Mouse (Mus musculus) adipose tissue, adult 10 weeks (tissue): Measurements from ENCODE around the gene Smim27. TPM values are rescaled to one million over a fixed set of nuclear protein-coding genes. Genes with fewer than 3 reads are reported as not detected.

Experiments used
- polyA plus RNA-seq: library from polyadenylated mRNA; stranded (reverse); fragments of 350-450 nt; fragmentation: Illumina TruSeq; extraction: RNeasy Lipid Tissue Mini Kit (QIAGEN cat#74804); gene quantifications from one replicate; pipeline ENCODE4 v1.2.3, GENCODE M21; 2014; ENCODE audit warnings: low read depth, low replicate concordance

The Smim27 gene
- polyA plus RNA-seq = 17.5 TPM

DNA sequence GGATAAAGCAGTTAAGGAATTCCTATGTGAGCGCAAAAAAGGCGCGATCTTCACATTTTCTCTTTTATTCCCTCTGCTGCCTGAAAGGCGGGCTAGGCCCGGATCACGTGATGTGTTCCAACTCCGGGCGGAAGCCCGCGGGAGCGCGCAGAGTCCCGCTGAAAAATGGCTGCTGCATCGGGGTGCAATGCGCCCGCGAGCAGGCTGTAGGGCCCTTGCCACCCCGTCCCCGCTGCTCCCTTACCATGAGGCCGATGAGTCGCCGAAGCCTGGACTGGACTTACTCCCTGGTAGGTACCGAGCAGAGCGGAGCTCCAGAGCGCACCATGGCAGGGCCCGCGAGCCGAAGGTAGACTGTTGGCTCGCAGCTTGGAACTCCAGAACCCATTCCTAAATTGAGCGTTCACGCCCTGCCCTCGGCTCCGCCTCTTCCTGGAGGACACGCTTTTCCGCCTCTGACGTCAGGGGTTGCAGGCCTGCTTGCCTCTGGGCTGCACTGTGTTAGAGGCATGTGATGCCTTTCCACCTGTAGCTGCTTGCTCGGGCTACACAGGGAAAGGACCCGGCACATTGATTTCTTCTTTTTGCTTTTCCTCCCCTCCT is at the start of gene Smim27, which contains the start of gene Topors:
Smim27 (plus strand) TSS at position 150 of the 603 bp plus-strand sequence.
Topors (minus strand) TSS at position 421 of the 603 bp plus-strand sequence.

DNA sequence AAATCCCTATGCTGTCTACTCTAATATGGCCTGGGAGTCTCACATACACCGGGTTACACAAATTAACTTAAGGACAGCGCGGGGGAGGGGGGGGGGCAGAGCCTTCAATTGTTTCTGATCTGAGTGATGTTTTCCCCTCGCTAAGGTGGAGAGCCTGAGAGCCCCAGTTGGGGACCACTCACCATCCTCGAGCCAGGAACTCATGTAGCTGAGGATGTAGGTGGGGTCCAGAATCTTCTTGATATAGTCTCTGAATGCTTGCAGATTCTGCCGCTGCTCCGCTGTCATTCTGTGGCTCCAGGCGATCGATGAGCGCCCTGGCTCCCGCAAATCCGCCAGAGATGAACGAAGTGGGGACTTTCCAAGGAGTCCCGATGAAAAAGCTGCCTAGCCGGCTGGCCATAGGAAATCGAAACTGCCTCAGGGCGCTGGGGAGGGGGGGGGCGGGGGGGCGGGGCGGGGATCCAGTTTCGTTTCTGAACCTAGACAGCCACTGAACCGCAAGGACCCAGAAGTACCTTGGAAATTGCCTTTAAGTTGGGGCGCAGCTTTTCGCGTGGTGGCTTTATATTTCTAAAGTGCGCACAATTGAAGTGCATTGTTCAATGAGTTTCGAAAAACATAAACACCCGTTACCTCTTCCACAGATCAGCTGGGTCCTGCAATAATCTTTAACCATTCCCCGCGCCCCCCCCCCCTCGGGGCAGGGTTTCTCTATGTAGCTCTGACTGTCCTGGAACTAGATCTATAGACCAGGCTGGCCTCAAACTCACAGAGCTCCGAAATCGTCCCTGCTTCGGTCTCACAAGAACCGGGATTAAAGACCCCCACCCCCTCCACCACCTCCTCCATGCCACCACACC is 29.7 kb upstream of the Smim27 start, which contains the start of gene Ddx58:
Ddx58 (minus strand) TSS at position 420 of the 863 bp plus-strand sequence.

DNA sequence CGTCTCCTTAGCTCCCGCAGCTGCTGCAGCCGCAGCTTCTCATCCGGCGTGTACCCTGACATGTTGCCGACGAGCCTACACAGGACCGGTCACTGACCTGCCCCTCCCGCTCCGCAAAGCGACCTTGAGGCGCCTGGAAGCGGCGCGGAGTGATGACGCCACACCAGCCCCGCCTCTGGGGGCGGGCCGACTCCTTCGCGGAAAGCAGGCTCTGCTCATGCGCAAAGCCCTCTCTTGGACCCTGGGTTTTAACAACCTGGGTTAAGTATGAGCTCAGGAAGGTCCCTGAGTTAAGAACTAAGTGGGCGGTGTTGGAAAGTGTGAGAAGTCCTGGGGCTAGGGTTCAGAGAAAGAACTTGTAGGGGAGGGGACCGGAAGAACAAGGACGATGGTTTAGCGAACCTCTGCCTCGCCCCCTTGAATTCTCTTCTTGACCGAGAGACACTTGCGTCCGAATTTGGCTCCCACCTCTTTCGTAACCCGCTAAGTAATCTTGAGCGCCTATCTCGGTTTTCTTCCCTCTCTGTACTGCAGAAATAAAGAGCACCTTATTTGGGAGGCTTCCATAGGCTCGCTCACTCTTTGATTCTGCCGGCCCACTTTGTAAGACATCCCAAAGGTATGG is 10.0 kb downstream of the Smim27 start, which contains the start of gene Ndufb6:
Ndufb6 (minus strand) TSS at position 146 of the 625 bp plus-strand sequence.

Other genes with a start within 250 kb of the Smim27 start
- gene Aco1, start 126.5 kb upstream of the Smim27 start, polyA plus RNA-seq = 126 TPM
- gene Ddx58, start 29.8 kb upstream of the Smim27 start, polyA plus RNA-seq = 22.1 TPM
- 17.9 TPM for gene Topors, start 271 bp downstream of the Smim27 start, polyA plus RNA-seq
- gene Ndufb6, start 9.8 kb downstream of the Smim27 start, polyA plus RNA-seq = 133 TPM
- not detected for gene Tmem215, start 202.6 kb downstream of the Smim27 start, polyA plus RNA-seq